Mouse (Mus musculus): ENCODE results near the gene Scgb1a1. TPM values are rescaled to one million over a fixed set of nuclear protein-coding genes. Genes with fewer than 3 reads are reported as not detected.

Gene Scgb1a1
- polyA plus RNA-seq, 1 experiment = not detected

DNA sequence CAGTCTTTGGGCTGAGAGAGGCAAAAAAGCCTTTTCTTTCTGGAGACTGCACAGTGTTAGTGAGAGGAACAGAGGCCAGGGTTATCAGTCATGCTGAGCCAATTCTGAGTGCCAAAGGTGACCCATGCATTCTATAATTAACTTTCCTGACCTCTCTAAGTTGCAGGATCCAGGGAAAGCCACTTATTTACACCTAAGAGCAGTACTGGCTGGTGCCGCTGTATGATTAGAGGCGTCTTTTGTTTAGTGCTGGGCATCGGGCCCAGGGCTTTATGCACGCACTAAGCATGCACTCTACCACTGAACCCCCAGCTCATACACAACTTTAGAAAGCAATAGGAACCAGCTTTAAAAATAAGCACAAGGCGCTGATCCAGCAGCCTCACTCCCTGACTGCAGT lies 29.5 kb upstream of the Scgb1a1 start:
- H3K27me3 ChIP-seq (replicated peaks) = no peaks in the 10 kb centered on the region
- H3K4me3 ChIP-seq (replicated peaks) = no peak overlapping the region
- H3K4me1 ChIP-seq = peaks cover 18% of the 10 kb centered on the region
- TF ChIP-seq FLI1 (IDR thresholded peaks at IDR 0.05; ENCODE audit: low read length) = no peak
- no peak for TF ChIP-seq GATA1 (IDR thresholded peaks at IDR 0.05; ENCODE audit: borderline replicate concordance, low read length)
- H3K9me3 ChIP-seq = no peaks in the 10 kb centered on the region
- H3K36me3 ChIP-seq (replicated peaks; ENCODE audit: low read length) = peaks cover 68% of the 10 kb centered on the region

DNA sequence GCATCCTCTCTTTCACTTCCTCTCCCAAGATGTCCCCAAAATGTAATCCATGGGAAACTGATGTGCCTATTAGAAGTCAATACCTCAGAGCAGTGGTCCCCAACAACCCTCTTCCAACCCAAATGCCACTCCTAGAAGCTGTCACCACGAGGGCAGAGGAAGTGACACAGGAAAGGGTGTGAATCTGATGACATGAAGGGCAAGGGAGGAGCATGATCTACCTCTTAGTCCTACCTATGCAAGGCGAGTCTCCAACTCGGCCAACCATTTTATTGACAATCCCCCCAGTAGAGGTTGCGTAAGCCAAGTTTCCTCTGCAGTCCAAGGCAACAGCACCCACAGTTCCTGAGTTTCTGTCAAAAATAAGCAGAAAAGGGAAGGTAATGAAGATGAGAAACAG lies 28.5 kb upstream of the Scgb1a1 start:
- TF ChIP-seq GATA1 (IDR thresholded peaks at IDR 0.05; ENCODE audit: borderline replicate concordance, low read length) = no peak
- H3K4me1 ChIP-seq = peaks cover 18% of the 10 kb centered on the region
- no peak overlapping the region for H3K4me3 ChIP-seq (replicated peaks)
- H3K36me3 ChIP-seq (replicated peaks; ENCODE audit: low read length) = peaks cover 78% of the 10 kb centered on the region
- no peaks in the 10 kb centered on the region for H3K9me3 ChIP-seq
- no peaks in the 10 kb centered on the region for H3K27me3 ChIP-seq (replicated peaks)

DNA sequence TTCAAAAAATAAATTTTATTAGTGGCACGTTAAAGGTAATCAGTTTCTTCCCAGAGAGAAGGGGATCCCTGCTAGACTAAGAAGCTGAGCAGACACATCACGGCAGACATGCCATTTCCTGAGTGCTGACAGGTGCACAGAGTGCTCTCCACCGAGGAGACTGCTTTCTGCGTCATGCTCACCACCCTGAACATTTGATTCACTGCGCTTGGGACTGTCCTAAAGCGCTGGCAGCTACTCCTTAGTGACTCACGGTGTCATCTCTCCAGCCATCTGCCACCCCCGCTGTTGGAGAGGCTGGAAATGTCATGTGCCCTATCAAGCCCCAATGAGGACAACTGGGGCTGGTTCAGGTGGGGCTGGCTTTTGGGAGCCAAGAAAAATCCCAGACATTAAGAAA lies 24.3 kb upstream of the Scgb1a1 start:
- H3K27me3 ChIP-seq (replicated peaks) = no peaks in the 10 kb centered on the region
- TF ChIP-seq GATA1 (IDR thresholded peaks at IDR 0.05; ENCODE audit: borderline replicate concordance, low read length) (no peak), FLI1 (IDR thresholded peaks at IDR 0.05; ENCODE audit: low read length) (no peak)
- no peaks in the 10 kb centered on the region for H3K9me3 ChIP-seq
- H3K36me3 ChIP-seq (replicated peaks; ENCODE audit: low read length) = peaks cover 61% of the 10 kb centered on the region
- H3K4me3 ChIP-seq (replicated peaks) = no peak overlapping the region
- H3K4me1 ChIP-seq = peaks cover 22% of the 10 kb centered on the region

DNA sequence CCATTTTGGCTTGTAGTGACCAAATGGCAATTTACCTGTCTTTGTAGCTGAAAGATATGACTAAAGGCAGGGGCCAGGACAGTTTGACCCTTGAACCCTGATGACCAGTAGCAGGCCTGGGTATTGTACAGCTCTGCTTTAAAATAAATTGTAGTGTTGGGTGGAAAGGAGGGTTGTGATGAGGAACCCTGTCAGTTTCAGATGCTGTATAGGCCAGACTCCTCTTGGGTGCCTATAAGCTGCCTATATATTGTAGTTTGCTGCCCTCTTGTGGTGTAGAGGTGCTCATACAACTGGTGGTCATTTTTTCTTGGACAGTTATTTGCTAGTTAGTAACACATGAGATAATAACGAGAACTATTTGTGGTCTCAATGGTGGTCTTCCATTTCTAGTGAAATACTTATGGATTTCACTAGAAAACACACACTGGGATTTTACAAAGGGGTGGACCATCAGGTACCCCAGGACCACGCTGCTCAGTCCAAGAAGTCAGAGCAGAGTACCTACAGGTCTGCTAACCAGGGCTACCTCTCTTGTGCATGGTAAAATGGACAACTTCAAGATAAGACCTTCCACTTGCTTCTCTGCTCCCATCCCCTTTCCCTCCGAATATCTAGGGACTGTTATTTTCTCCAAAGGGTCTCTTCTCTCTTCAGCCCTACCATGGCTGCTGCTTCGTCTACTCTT lies 22.6 kb upstream of the Scgb1a1 start:
- peaks cover 45% of the 10 kb centered on the region for H3K36me3 ChIP-seq (replicated peaks; ENCODE audit: low read length)
- H3K9me3 ChIP-seq = no peaks in the 10 kb centered on the region
- peaks cover 5% of the 10 kb centered on the region for H3K27me3 ChIP-seq (replicated peaks)
- H3K4me1 ChIP-seq = peaks cover 29% of the 10 kb centered on the region
- H3K4me3 ChIP-seq (replicated peaks) = no peak overlapping the region
- TF ChIP-seq GATA1 (IDR thresholded peaks at IDR 0.05; ENCODE audit: borderline replicate concordance, low read length) (no peak), FLI1 (IDR thresholded peaks at IDR 0.05; ENCODE audit: low read length) (no peak)

DNA sequence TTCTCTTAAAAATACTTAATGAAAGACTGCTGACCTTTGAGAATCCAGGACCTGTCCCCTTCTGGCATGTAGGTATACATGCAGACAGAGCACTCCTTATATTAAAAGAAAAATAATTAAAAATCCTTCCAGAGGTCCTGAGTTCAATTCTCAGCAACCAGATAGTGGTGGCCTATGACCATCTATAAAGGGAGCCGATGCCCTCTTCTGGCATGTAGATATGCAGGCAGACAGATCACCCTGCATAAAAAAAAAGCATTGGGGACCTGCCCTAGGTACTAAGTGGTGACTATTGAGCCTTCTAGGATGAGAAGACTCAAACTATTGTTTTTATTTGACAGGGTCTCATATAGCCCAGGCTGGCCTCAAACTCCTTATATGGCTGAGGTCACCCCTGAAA lies 20.8 kb upstream of the Scgb1a1 start:
- peaks cover 27% of the 10 kb centered on the region for H3K36me3 ChIP-seq (replicated peaks; ENCODE audit: low read length)
- H3K27me3 ChIP-seq (replicated peaks) = peaks cover 15% of the 10 kb centered on the region
- H3K4me3 ChIP-seq (replicated peaks) = no peak overlapping the region
- no peaks in the 10 kb centered on the region for H3K9me3 ChIP-seq
- H3K4me1 ChIP-seq = peaks cover 27% of the 10 kb centered on the region
- TF ChIP-seq FLI1 (IDR thresholded peaks at IDR 0.05; ENCODE audit: low read length) (no peak), GATA1 (IDR thresholded peaks at IDR 0.05; ENCODE audit: borderline replicate concordance, low read length) (no peak)

DNA sequence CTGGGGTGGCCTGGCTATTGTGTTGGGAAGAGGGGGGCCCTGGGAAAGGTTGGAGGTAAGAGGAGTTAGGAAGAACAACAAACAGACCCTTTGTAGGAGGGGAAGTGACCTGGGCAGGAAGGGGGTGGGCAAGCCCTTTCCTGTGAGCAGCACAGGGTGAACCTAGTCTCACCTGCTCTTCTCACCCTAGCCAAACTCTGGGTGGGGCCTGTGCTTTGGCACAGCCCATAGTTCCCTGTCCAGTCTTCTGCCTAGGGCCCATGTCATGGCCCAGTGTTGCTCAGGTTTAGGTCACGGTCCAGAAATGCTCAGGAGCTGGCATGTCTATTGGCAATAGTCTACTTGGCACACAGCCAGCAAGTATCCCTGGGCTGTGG lies 19.6 kb upstream of the Scgb1a1 start:
- H3K4me3 ChIP-seq (replicated peaks) = no peak overlapping the region
- TF ChIP-seq FLI1 (IDR thresholded peaks at IDR 0.05; ENCODE audit: low read length) (no peak), GATA1 (IDR thresholded peaks at IDR 0.05; ENCODE audit: borderline replicate concordance, low read length) (no peak)
- peaks cover 16% of the 10 kb centered on the region for H3K36me3 ChIP-seq (replicated peaks; ENCODE audit: low read length)
- peaks cover 18% of the 10 kb centered on the region for H3K27me3 ChIP-seq (replicated peaks)
- H3K9me3 ChIP-seq = no peaks in the 10 kb centered on the region
- H3K4me1 ChIP-seq = peaks cover 18% of the 10 kb centered on the region

DNA sequence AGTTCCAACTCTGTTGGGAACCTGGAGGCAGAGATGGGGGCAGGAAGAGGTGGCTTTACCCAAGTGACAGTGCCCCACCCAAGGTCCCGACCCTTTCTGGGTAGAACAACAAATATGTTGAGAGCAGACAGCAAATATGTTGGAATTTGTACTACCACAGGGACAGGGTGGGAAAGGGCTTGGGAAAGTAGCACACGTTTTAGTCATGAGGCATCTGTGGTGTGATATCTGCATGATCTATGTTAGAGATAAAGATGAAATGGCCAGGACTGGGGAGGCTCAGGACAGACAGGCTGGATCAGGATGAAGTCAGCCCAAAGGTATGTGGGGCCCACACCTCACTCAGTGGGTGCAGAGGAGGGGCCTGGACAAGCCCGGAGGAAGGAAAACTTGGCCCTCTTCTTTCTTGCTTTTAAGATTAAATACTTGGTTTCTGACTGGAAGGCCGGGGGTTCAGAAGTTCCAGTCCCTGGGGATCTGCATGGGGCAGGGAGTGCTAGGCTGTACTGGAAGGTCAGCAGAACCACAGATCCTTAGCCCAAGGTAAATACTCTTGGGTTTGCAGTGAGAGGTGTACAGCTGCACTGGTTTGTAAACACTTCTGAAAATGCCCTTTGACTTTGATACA lies 19.1 kb upstream of the Scgb1a1 start:
- peaks cover 11% of the 10 kb centered on the region for H3K36me3 ChIP-seq (replicated peaks; ENCODE audit: low read length)
- H3K27me3 ChIP-seq (replicated peaks) = peaks cover 20% of the 10 kb centered on the region
- H3K4me3 ChIP-seq (replicated peaks) = no peak overlapping the region
- H3K4me1 ChIP-seq = peaks cover 18% of the 10 kb centered on the region
- no peak for TF ChIP-seq GATA1 (IDR thresholded peaks at IDR 0.05; ENCODE audit: borderline replicate concordance, low read length)
- H3K9me3 ChIP-seq = no peaks in the 10 kb centered on the region

DNA sequence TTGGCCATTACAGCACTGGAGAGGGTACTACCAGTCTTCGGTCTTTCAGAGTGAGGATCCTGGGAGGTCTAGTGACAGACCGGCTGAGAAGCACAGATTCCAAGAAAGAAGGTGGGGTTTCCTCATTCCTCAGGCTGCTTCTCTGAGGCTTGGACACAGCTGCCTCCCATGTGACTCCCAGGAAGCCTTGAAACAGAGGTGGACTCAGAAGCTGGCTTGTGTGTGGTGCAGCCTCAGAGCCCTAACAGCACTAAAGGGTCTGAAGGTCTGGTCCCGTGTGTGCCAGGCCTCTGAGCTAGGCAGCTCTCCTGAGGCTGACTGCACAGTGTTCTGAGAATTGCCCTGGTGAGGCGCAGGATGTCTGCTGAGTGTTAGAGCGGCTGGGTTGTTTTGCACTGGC lies 18.3 kb upstream of the Scgb1a1 start:
- no peak overlapping the region for H3K4me3 ChIP-seq (replicated peaks)
- no peaks in the 10 kb centered on the region for H3K9me3 ChIP-seq
- H3K36me3 ChIP-seq (replicated peaks; ENCODE audit: low read length) = peaks cover 3% of the 10 kb centered on the region
- TF ChIP-seq GATA1 (IDR thresholded peaks at IDR 0.05; ENCODE audit: borderline replicate concordance, low read length) (no peak), FLI1 (IDR thresholded peaks at IDR 0.05; ENCODE audit: low read length) (no peak)
- peaks cover 24% of the 10 kb centered on the region for H3K27me3 ChIP-seq (replicated peaks)
- H3K4me1 ChIP-seq = peaks cover 18% of the 10 kb centered on the region

DNA sequence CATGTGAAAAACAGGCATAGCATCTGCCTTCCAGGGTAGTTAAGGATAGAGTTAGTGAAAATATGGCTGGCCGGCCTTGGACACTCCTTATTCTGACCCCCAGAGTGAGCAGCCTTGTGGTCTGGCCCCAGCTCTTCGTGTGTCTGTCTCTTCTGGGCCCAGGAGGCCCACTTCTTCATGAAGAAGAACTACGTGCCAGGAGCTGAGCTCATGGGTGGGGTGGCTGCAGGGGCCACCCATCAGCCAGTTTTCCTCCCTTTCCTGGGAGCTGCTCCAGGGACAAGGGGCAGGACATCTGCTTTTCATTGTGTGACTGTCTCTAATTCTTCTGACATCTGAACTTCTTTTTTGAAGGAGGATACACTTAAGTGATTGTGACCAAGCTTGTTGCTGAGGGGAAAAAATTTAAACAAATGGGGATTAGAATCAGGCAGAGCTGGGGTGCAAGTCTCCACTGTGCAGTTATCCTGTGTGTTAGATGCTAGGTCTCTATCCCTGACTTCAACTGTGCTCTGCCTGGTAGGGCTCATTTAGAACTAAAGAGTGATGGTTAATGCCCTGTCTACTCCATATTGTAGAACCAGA lies 17.4 kb upstream of the Scgb1a1 start:
- Histone ChIP-seq H3K4me1 (peaks cover 18% of the 10 kb centered on the region), H3K9me3 (no peaks in the 10 kb centered on the region), H3K4me3 (replicated peaks) (no peak overlapping the region), H3K36me3 (replicated peaks; ENCODE audit: low read length) (no peaks in the 10 kb centered on the region), H3K27me3 (replicated peaks) (peaks cover 24% of the 10 kb centered on the region)
- TF ChIP-seq FLI1 (IDR thresholded peaks at IDR 0.05; ENCODE audit: low read length) (no peak), GATA1 (IDR thresholded peaks at IDR 0.05; ENCODE audit: borderline replicate concordance, low read length) (no peak)

DNA sequence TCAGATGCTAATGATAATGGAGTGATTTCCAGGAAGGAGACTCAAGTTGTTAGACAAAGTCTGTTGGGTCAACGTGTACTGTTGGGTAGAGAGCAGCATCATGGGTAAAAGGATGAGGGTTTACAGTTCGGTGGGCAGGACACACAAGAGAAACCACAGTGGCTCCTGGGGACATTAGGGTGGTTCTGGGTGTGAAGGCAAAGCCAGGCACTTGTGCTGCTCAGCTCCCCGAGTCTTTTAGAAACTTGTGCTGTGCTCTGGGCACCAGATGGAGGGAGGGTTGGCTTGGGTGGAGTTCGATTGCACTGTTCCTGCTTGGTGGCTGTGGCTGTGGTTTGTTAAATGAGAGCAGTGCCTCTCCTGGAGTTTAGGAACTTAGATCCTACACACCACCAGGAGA lies 16.2 kb upstream of the Scgb1a1 start:
- peaks cover 18% of the 10 kb centered on the region for H3K4me1 ChIP-seq

More for the DNA sequence above, 16.2 kb upstream of the Scgb1a1 start:
- no peaks in the 10 kb centered on the region for H3K36me3 ChIP-seq (replicated peaks; ENCODE audit: low read length)
- TF ChIP-seq FLI1 (IDR thresholded peaks at IDR 0.05; ENCODE audit: low read length) (no peak), GATA1 (IDR thresholded peaks at IDR 0.05; ENCODE audit: borderline replicate concordance, low read length) (no peak)
- H3K4me3 ChIP-seq (replicated peaks) = no peak overlapping the region
- H3K27me3 ChIP-seq (replicated peaks) = peaks cover 26% of the 10 kb centered on the region
- H3K9me3 ChIP-seq = no peaks in the 10 kb centered on the region
